Mouse (Mus musculus): ENCODE results near the gene Ppp1r3c. TPM values are rescaled to one million over a fixed set of nuclear protein-coding genes. Genes with fewer than 3 reads are reported as not detected.

Ppp1r3c gene
- total RNA-seq, 2 experiments from 2014 or later = 80.2 to 102 TPM

GRCm38 (mm10) chr19:36716221-36716620, 20.2 kb downstream of the Ppp1r3c start:
- no peak for DNase-seq

DNA sequence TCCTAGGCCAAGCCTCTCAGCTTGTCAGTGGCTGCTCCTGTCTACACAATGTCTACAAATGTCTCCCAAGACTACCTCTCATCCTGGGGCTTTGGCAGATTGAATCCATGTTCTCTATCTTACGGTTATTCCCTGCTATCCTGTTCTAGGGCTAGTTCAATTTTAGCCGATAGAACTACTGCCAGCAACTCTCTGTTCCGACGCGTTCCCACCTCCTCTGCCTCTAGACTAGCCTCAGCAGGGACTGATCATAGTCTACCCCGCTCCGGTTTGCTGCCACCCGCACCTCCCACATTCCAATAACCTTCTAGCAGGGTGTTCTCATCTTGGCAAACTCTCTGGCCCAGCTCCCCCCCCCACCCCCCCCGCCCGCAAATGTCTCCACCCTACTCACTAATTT, 20.9 kb downstream of the Ppp1r3c start:
- DNase-seq = no peak

DNA sequence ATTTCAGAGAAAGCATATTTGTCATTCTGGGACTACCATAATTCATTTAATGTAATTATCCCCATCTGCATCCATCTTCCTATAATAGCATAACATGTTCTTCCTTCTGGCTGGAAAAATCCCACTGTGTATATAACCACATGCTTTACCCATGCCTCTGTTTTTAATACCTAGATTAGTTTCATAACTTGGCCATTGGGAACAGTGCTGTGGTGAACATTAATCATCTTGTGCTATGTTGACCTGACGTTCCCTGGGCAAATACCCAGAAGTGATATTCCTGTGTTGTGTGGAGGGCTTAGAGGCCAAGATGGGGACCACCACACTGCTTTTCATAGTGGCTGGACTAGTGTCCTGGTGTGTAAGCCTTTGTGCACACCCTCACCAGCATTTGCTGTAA, 22.0 kb downstream of the Ppp1r3c start:
- DNase-seq = no peak

DNA sequence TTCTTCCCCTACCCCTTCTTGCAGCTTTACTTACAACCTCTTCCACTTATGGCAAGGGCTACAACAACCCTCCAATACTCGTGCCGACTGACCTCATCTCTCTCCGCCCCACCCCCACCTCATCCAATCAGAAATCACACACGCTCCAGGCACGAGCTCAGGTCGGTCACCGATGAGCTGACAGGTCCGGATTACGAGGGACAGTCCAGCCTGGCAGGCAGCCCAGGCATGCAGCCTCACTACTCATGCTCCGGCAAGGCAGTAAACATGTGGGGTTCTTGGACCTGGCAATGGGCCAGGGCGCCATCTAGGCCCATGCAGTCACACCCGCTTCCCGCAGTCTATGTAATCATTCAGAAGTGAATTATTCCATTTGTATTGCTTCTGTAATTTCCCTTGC, 23.4 kb downstream of the Ppp1r3c start:
- DNase-seq = peak; percentile 85

DNA sequence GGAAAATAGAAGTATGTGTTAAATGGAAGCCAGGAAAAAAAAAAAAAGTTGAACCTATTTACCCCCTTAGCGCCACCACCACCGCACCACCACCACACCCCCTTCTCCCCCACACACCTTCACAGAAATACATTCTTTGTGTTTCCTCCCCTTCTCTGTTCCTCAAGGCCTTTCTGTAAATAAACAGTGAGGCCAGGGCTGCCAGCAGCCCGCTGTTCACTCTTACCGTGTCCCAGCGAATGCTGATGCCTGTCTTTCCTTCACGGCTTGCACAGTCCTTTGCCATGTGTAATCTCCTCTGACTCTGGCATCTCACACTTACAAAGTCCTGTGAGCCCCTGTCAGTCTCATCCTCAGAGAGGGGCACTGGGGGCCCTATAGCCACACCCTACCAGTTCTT, 30.3 kb downstream of the Ppp1r3c start:
- peak; percentile 31 for DNase-seq

GRCm38 (mm10) chr19:36705286-36706146, 30.9 kb downstream of the Ppp1r3c start:
- DNase-seq = peak; percentile 58

GRCm38 (mm10) chr19:36704763-36705162, 31.7 kb downstream of the Ppp1r3c start:
- DNase-seq = no peak

GRCm38 (mm10) chr19:36701809-36702622, 34.4 kb downstream of the Ppp1r3c start:
- DNase-seq = no peak

DNA sequence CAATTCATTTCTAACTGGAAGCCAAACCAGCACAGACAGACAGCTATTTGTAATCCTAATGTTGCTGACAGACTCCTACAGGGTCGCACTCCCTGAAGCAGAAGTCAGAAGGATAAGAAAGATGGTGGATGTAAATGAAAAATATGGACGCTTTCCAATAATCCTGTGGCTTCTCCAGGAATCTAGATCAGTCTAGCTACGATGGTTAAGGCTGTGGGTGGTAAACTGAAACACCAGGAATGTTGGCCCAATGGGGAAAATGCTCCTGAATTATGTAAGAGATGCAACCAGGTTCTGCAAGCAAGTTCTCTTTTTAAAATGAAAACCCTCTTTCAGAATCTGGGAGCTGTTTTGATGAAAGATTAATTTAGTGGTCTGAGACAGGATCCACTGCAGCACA, 35.1 kb downstream of the Ppp1r3c start:
- no peak for DNase-seq

GRCm38 (mm10) chr19:36700937-36701336, 35.5 kb downstream of the Ppp1r3c start:
- no peak for DNase-seq

- DNase-seq = no peak
Observed at GRCm38 (mm10) chr19:36699151-36699550, 37.3 kb downstream of the Ppp1r3c start.

GRCm38 (mm10) chr19:36698200-36698599, 38.3 kb downstream of the Ppp1r3c start:
- no peak for DNase-seq

DNA sequence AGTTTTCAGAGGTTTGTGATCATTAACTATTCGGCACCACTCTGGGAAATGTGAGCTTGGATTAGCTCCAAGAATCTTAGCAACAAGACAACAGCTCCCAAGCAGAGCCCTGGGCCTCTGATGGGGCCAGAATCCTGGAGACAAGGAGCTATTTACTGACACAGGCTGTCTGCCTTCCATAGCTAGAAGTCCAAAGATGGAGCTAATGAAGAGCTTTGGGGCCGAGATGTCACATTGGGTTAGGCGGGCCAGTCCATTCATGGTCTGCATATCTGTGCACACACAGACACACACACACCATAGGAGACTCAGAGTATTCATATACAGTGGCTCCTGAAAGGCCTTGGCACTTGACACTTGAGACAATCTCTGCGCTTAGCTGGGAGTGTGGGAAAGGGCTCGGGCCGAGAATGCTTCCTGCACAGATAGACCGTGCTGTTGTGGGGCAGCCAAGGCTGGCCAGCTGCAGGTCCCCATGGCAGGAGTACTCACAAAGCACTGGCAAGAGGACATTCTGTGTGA, 39.8 kb downstream of the Ppp1r3c start:
- DNase-seq = peak; percentile 62

DNA sequence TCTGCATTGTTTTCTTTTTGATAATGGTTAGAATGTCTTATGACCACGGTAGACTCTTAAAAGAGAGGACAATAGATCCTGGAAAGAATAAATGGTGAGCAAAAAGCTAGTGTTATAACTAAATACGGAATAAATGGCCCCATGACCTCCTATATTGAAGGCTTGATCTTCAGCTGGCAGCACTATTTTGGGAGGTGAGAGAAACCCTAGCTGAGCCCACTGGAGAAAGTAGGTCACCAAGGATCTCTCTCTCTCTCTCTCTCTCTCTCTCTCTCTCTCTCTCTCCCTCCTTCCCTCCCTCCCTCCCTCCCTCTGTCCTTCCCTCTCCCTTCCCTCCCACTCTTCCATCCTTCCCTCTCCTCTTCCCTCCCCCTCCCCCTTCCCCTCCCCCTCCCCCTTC, 42.9 kb downstream of the Ppp1r3c start:
- no peak for DNase-seq

- no peak for DNase-seq
Observed at GRCm38 (mm10) chr19:36691941-36692340, 44.5 kb downstream of the Ppp1r3c start.

DNA sequence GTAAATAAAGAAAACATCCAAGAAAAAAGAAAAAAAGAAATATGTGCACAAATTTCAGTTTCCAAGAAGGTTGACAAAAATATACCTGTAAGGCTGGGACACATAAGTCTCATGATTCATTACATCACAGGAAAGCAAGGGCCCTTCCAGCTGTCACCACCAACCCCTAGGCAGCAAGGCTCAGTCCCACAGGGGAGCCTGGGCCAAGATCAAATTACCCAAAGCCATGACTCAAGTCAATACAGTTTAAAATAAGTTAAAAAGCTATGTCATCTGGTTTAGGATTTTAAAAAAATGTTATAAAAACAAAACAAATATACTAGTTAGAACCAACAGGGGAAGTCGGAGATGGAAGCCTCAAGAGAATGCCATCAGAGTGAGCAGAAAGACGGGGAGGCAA, 45.2 kb downstream of the Ppp1r3c start:
- no peak for DNase-seq

DNA sequence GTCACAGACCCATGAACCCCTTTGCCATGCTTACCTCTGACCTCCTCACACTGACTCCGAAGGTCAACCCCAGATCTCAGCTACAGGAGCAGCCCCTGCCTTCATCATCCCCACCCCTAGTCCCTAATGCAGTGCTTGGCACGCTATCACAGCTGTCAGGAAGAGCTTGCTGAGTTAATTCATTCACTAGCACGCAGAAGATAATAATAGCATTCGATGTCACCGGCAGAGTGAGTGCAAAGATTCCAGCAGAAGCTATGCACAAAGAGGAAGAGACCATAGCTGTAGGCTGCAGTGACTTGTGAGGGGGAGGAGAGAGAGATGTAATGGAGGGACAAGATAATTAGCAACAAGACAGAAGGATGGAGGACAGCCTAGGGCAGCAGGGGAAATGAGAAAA, 47.2 kb downstream of the Ppp1r3c start:
- peak; percentile 70 for DNase-seq

- DNase-seq = peak; percentile 92
Observed at GRCm38 (mm10) chr19:36687843-36688637, 48.4 kb downstream of the Ppp1r3c start.

DNA sequence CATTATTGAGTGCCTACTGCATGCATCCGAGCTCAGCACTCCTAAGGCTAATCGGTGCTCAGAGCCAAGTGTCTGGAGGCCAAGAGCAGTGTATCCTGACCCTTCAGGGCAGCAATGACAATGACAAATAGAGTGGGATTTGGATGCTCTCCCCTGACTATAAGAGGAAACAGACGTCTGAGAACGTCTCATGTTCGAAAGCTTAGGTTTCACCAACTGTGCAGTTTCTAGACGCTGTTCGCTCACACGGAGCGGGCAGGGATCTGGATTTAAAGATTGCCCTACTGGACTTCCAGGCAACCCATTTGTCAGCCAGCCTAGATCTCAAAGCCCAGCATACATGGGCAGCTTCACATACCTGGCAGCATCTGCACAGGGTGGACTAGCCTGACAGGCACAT, 49.4 kb downstream of the Ppp1r3c start:
- no peak for DNase-seq

- no peak for DNase-seq
Observed at GRCm38 (mm10) chr19:36686016-36686415, 50.4 kb downstream of the Ppp1r3c start.

DNA sequence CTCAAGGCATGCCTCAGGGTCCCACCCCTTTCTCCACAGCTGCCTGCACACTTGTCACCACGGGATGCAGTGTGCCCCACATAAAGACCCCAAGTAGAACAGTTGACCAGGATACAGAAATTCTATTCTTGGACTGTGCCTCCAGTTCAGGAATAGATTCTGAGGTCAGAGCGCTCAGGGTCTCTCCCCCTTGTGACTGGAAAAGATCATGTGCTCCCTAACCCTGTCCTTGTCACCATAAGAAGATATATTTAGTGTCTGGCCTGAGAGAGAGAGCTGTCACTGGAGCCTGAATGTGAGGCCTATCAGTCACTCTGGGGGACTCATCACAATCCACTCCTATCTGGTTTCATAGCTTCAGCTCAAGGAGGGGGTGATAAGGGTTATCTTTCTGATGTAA, 53.9 kb downstream of the Ppp1r3c start:
- DNase-seq = peak; percentile 42
